Mouse (Mus musculus) MEL (cell line): ENCODE measurements around the gene Palld. TPM values are rescaled to one million over a fixed set of nuclear protein-coding genes. Genes with fewer than 3 reads are reported as not detected.

ENCODE experiments used
- DNase-seq: peaks from one replicate; pipeline ENCODE4 v3.0.0; 2011; ENCODE audit warnings: low read depth, low spot score
- H3K27ac ChIP-seq: 2 replicates; pipeline ENCODE4 v1.5.1; 2012; ENCODE audit warnings: low read depth, mild to moderate bottlenecking, control low read depth, low read length, moderate library complexity; ENCODE audit not compliant: control insufficient read depth
- H3K27me3 ChIP-seq, 2 experiments: fragments of 150-350 bp in 1 of 2; sonication (generic) in 1 of 2; 2 replicates each; pipeline ENCODE4 v1.6.1; 2012; ENCODE audit warnings: low read length in 2 of 2, mild to moderate bottlenecking in 2 of 2, improper control_type of control experiment in 1 of 2, moderate library complexity in 1 of 2; ENCODE audit not compliant: insufficient read depth in 2 of 2, control insufficient read depth in 1 of 2
- H3K36me3 ChIP-seq, 2 experiments: 2 replicates each; pipeline ENCODE4 v1.6.1; 2012 to 2014; ENCODE audit warnings: low read length in 2 of 2, improper control_type of control experiment in 1 of 2, inconsistent platforms in 1 of 2, mild to moderate bottlenecking in 1 of 2; ENCODE audit not compliant: insufficient read depth in 2 of 2, control insufficient read depth in 1 of 2
- H3K4me1 ChIP-seq, 2 experiments: fragments of 150-350 bp in 1 of 2; sonication (generic) in 1 of 2; 2 replicates each; pipeline ENCODE4 v1.6.1; 2012; ENCODE audit warnings: low read length in 2 of 2, improper control_type of control experiment in 1 of 2, mild to moderate bottlenecking in 1 of 2; ENCODE audit not compliant: insufficient read depth in 2 of 2, control insufficient read depth in 1 of 2
- H3K4me3 ChIP-seq, 2 experiments: fragments of 150-350 bp in 1 of 2; sonication (generic) in 1 of 2; 2 replicates each; pipeline ENCODE4 v1.5.1; 2012; ENCODE audit warnings: low read depth in 2 of 2, low read length in 2 of 2, mild to moderate bottlenecking in 2 of 2, moderate library complexity in 2 of 2, control low read depth in 1 of 2, improper control_type of control experiment in 1 of 2; ENCODE audit not compliant: control insufficient read depth in 1 of 2, insufficient read depth in 1 of 2
- H3K79me2 ChIP-seq: 2 replicates; pipeline ENCODE4 v1.6.1; 2012; ENCODE audit warnings: mild to moderate bottlenecking, low read length, moderate library complexity; ENCODE audit not compliant: control insufficient read depth, poor library complexity, insufficient read depth
- H3K9ac ChIP-seq: 2 replicates; pipeline ENCODE4 v1.6.1; 2012; ENCODE audit warnings: low read depth, mild to moderate bottlenecking, control low read depth, low read length, moderate library complexity; ENCODE audit not compliant: control insufficient read depth, poor library complexity, severe bottlenecking
- H3K9me3 ChIP-seq: fragments of 150-350 bp; sonication (generic); replicated peaks from 2 replicates; pipeline ENCODE4 v1.6.1; 2012; ENCODE audit warnings: mild to moderate bottlenecking, low read length, improper control_type of control experiment, moderate library complexity; ENCODE audit not compliant: insufficient read depth
- ELF1 ChIP-seq: IDR thresholded peaks from 2 replicates; pipeline ENCODE4 v1.6.1; 2014; ENCODE audit warnings: low read depth, mild to moderate bottlenecking, inconsistent platforms, low read length, improper control_type of control experiment, moderate library complexity
- EP300 ChIP-seq, 2 experiments: IDR thresholded peaks; 2 replicates each; pipeline ENCODE4 v1.6.1; 2011; ENCODE audit warnings: improper control_type of control experiment in 2 of 2, low read length in 2 of 2, low read depth in 1 of 2, mild to moderate bottlenecking in 1 of 2
- ETS1 ChIP-seq: IDR thresholded peaks from 2 replicates; pipeline ENCODE4 v1.6.1; 2012; ENCODE audit warnings: low read depth, mild to moderate bottlenecking, inconsistent platforms, low read length, improper control_type of control experiment, moderate library complexity
- KAT2A ChIP-seq: conservative IDR thresholded peaks from 2 replicates; pipeline ENCODE4 v1.6.1; 2012; ENCODE audit warnings: low read depth, low read length, improper control_type of control experiment, inconsistent platforms
- MAFK ChIP-seq: IDR thresholded peaks from 2 replicates; pipeline ENCODE4 v1.6.1; 2011; ENCODE audit warnings: low read depth, mild to moderate bottlenecking, low read length, improper control_type of control experiment, borderline replicate concordance
- MAX ChIP-seq: IDR thresholded peaks from 2 replicates; pipeline ENCODE4 v1.6.1; 2011; ENCODE audit warnings: low read length, improper control_type of control experiment
- MXI1 ChIP-seq: IDR thresholded peaks from 2 replicates; pipeline ENCODE4 v1.6.1; 2011; ENCODE audit warnings: mild to moderate bottlenecking, low read depth, low read length, improper control_type of control experiment
- POLR2AphosphoS5 ChIP-seq: IDR thresholded peaks from 2 replicates; pipeline ENCODE4 v1.6.1; 2012; ENCODE audit warnings: low read depth, borderline replicate concordance, mild to moderate bottlenecking, inconsistent platforms, low read length, moderate library complexity, mixed read lengths
- TBP ChIP-seq: IDR thresholded peaks from 2 replicates; pipeline ENCODE4 v1.8.0; 2011; ENCODE audit warnings: low read depth, low read length, improper control_type of control experiment
- USF2 ChIP-seq, 2 experiments: IDR thresholded peaks; 2 replicates each; pipeline ENCODE4 v1.6.1; 2011 to 2012; ENCODE audit warnings: improper control_type of control experiment in 2 of 2, low read length in 2 of 2, borderline replicate concordance in 1 of 2, inconsistent platforms in 1 of 2, low read depth in 1 of 2, mild to moderate bottlenecking in 1 of 2; ENCODE audit not compliant: insufficient read depth in 1 of 2
- ZC3H11A ChIP-seq: IDR thresholded peaks from 2 replicates; pipeline ENCODE4 v1.6.1; 2012; ENCODE audit warnings: low read depth, mild to moderate bottlenecking, inconsistent platforms, low read length, improper control_type of control experiment
- ZKSCAN1 ChIP-seq: IDR thresholded peaks from 2 replicates; pipeline ENCODE4 v1.6.1; 2012; ENCODE audit warnings: low read depth, mild to moderate bottlenecking, inconsistent platforms, low read length, improper control_type of control experiment, moderate library complexity
- polyA plus RNA-seq, 2 experiments: library from polyadenylated mRNA; stranded (reverse) in 1 of 2; unstranded in 1 of 2; fragments of >175 nt in 1 of 2; fragments of >200 nt in 1 of 2; gene quantifications; 2 replicates each; pipeline versions ENCODE4 v1.2.1 to v1.2.4; 2012; ENCODE audit warnings: low replicate concordance in 2 of 2, low read depth in 1 of 2; ENCODE audit not compliant: insufficient read length in 2 of 2, insufficient read depth in 1 of 2, missing spikeins in 1 of 2
- total RNA-seq: library from RNA; depleted of rRNA; stranded (reverse); fragments of 300-350 nt; gene quantifications from 2 replicates; pipeline ENCODE4 v1.2.3, GENCODE M21; 2012

Palld gene
- total and polyA plus RNA-seq, 3 experiments, result 0.23 to 1.9 TPM; not detected in 1

DNA sequence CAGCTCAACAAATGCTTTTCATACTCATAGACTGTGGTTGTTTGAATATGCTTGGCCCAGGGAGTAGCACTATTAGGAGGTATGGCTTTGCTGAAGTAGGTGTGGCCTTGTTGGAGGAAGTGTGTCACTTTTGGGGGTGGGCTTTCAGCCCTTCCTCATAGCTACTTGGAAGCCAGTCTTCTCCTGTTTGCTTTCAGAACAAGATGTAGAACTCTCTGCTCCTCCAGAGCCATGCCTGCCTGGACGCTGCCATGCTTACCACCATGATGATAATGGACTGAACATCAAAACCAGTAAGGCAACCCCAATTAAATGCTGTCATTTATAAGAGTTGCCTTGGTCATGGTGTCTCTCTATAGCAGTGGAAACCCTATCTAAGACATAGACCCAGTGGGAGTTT, 217.2 kb downstream of the Palld start:
- no peak overlapping the region for H3K9ac ChIP-seq
- H3K4me3 ChIP-seq, result no peak overlapping the region
- no peak overlapping the region for H3K27ac ChIP-seq
- DNase-seq, result no peak
- H3K27me3 ChIP-seq, result no peaks in the 10 kb centered on the region
- H3K9me3 ChIP-seq, result no peaks in the 10 kb centered on the region
- TF ChIP-seq POLR2AphosphoS5, result no peak
- no peak for TF ChIP-seq EP300 (IDR thresholded peaks at IDR 0.05; ENCODE audit: low read depth in 1 of 2, low read length in 2 of 2)
- TF ChIP-seq ELF1, result no peak
- H3K36me3 ChIP-seq, result no peaks in the 10 kb centered on the region
- H3K4me1 ChIP-seq, result no peaks in the 10 kb centered on the region
- H3K79me2 ChIP-seq, result no peaks in the 10 kb centered on the region

DNA sequence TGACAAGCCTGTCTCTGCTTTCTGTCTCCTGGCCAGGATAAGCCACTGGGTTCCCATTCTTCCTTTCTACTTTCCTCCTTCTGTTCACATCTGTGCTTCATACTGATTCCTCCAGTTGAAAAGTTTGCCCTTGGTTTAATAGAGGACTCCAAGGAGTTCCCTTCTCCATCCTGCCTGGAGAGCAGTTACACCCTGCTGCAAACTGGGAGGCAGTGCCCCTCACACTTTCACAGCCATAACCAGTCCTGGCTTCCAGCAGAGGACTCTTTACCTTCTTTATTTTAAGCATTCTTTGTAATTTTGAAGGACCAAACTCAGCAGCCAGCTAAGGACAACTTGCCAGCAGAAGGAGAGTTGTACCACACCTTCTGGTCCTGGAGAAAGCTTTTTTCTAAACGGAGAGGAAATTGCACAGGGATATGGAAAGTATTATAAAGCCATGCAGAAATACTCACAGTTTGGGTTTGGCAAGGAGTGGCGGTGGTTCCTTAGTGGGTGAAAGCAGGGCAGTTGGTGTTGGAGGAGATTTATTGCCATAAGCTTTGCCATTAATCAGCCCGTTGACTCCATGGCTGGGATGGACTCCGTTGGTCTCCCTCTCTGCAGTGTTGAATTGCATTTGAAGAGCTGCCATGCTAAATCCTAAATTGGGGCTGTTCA, 218.1 kb downstream of the Palld start:
- no peaks in the 10 kb centered on the region for H3K79me2 ChIP-seq
- DNase-seq, result no peak
- H3K27me3 ChIP-seq, result no peaks in the 10 kb centered on the region
- H3K9me3 ChIP-seq, result no peaks in the 10 kb centered on the region
- no peaks in the 10 kb centered on the region for H3K36me3 ChIP-seq
- no peak overlapping the region for H3K4me3 ChIP-seq
- H3K9ac ChIP-seq, result no peak overlapping the region
- no peaks in the 10 kb centered on the region for H3K4me1 ChIP-seq
- H3K27ac ChIP-seq, result no peak overlapping the region
- no peak for TF ChIP-seq ZKSCAN1
- no peak for TF ChIP-seq KAT2A
- no peak for TF ChIP-seq POLR2AphosphoS5
- no peak for TF ChIP-seq MAFK
- no peak for TF ChIP-seq MAX
- TF ChIP-seq EP300 (IDR thresholded peaks at IDR 0.05; ENCODE audit: low read depth in 1 of 2, low read length in 2 of 2), result no peak
- no peak for TF ChIP-seq ETS1
- no peak for TF ChIP-seq ZC3H11A
- no peak for TF ChIP-seq TBP

DNA sequence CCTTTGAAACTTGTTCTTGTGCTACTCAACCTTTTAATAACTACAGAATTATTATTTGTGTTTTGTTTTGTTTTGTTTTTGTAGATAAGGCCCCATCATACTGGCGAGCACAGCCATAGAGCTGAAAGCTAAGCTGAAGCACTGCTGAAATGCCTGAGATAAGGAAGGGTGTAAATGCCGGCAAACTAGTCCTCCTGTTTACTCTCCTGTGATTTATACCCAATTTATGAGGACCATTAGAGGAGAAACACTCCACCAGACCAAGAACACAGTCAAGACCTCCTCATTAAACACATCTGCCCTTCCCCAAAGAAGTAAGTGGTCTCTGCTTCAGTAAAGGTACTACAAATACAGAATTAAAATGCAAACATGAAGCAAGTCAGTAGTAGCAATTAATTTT, 219.6 kb downstream of the Palld start:
- Histone ChIP-seq H3K36me3 (no peaks in the 10 kb centered on the region), H3K9ac (no peak overlapping the region), H3K9me3 (no peaks in the 10 kb centered on the region), H3K79me2 (no peaks in the 10 kb centered on the region), H3K4me1 (no peaks in the 10 kb centered on the region), H3K4me3 (no peak overlapping the region), H3K27me3 (no peaks in the 10 kb centered on the region), H3K27ac (no peak overlapping the region)
- DNase-seq, result no peak
- no peak for TF ChIP-seq EP300 (IDR thresholded peaks at IDR 0.05; ENCODE audit: low read depth in 1 of 2, low read length in 2 of 2)
- TF ChIP-seq USF2 (IDR thresholded peaks at IDR 0.05; ENCODE audit: borderline replicate concordance in 1 of 2, insufficient read depth in 1 of 2, low read depth in 1 of 2, low read length in 2 of 2), result no peak
- no peak for TF ChIP-seq MXI1
